Mouse (Mus musculus): ENCODE data around the gene AY074887. TPM values are rescaled to one million over a fixed set of nuclear protein-coding genes. Genes with fewer than 3 reads are reported as not detected.
A peak's percentile ranks its signal among the peaks of the same experiment; 100 is the strongest.
"Not testable (repeated sequence)": the region's sequence is repeated elsewhere in the genome, so short reads cannot be mapped to it uniquely, and the experiment has no call there.

AY074887 gene
- 0.97 and 1.3 TPM in 2 replicates for polyA plus RNA-seq (2016; fragmentation: Nextera tagmentation; extraction: Ambion mirVana)

- DNase-seq (ENCODE audit: low spot score), result peak; percentile 96
- Histone ChIP-seq H3K27me3 (ENCODE audit: low read depth, poor library complexity, severe bottlenecking) (no peaks in the 10 kb centered on the region), H3K4me3 (peak within 1 kb of the TSS; percentile 95), H3K4me1 (peaks cover 22% of the 10 kb centered on the region), H3K36me3 (peaks cover 39% of the 10 kb centered on the region), H3K27ac (replicated peaks) (peak within 1 kb of the TSS; percentile 93), H3K9me3 (replicated peaks) (no peaks in the 10 kb centered on the region)
- under 1% methylated on average over 65 of the region's 65 CpGs for WGBS
Observed at GRCm38 (mm10) chr9:54950575-54951321, at the start of gene AY074887, which contains the start of gene Psma4. Gene AY074887 (minus strand): TSS chr9:54950998. Gene Psma4 (plus strand): TSS chr9:54950790.

- 83% methylated on average over 3 of the region's 3 CpGs for WGBS
- Histone ChIP-seq H3K36me3 (no peaks in the 10 kb centered on the region), H3K4me1 (peaks cover 4% of the 10 kb centered on the region; the same call in 1 of the 2 replicates), H3K27ac (replicated peaks) (no peak overlapping the region), H3K9me3 (replicated peaks) (no peaks in the 10 kb centered on the region), H3K4me3 (no peak overlapping the region), H3K27me3 (ENCODE audit: low read depth, poor library complexity, severe bottlenecking) (no peaks in the 10 kb centered on the region)
- no peak for DNase-seq (ENCODE audit: low spot score)
Observed at GRCm38 (mm10) chr9:54995645-54996044, 44.8 kb upstream of the AY074887 start.

GRCm38 (mm10) chr9:54994381-54994780 is 43.6 kb upstream of the AY074887 start:
- no peak for DNase-seq (ENCODE audit: low spot score)
- H3K36me3 ChIP-seq, result no peaks in the 10 kb centered on the region
- H3K4me3 ChIP-seq, result no peak overlapping the region
- H3K9me3 ChIP-seq (replicated peaks), result no peaks in the 10 kb centered on the region
- 44% methylated on average over 3 of the region's 3 CpGs for WGBS
- H3K27ac ChIP-seq (replicated peaks), result no peak overlapping the region
- H3K27me3 ChIP-seq (ENCODE audit: low read depth, poor library complexity, severe bottlenecking), result no peaks in the 10 kb centered on the region
- no peaks in the 10 kb centered on the region for H3K4me1 ChIP-seq

- Histone ChIP-seq H3K4me1 (no peaks in the 10 kb centered on the region), H3K36me3 (no peaks in the 10 kb centered on the region), H3K27ac (replicated peaks) (no peak overlapping the region), H3K4me3 (no peak overlapping the region), H3K9me3 (replicated peaks) (no peaks in the 10 kb centered on the region), H3K27me3 (ENCODE audit: low read depth, poor library complexity, severe bottlenecking) (no peaks in the 10 kb centered on the region)
- DNase-seq (ENCODE audit: low spot score), result no peak
- 89% methylated on average over 3 of the region's 3 CpGs for WGBS
Observed at GRCm38 (mm10) chr9:54990362-54990761, 39.6 kb upstream of the AY074887 start.

GRCm38 (mm10) chr9:54982401-54982800 is 31.6 kb upstream of the AY074887 start:
- WGBS, result 9% methylated on average over 7 of the region's 7 CpGs
- H3K36me3 ChIP-seq, result no peaks in the 10 kb centered on the region
- no peaks in the 10 kb centered on the region; the same call in 1 of the 2 replicates for H3K9me3 ChIP-seq (replicated peaks)
- peaks cover 23% of the 10 kb centered on the region for H3K4me1 ChIP-seq
- H3K27me3 ChIP-seq (ENCODE audit: low read depth, poor library complexity, severe bottlenecking), result peaks cover 66% of the 10 kb centered on the region
- no peak for DNase-seq (ENCODE audit: low spot score)
- H3K4me3 ChIP-seq, result peak overlapping the region; percentile 73
- H3K27ac ChIP-seq (replicated peaks), result no peak overlapping the region

- peak; percentile 73 for DNase-seq (ENCODE audit: low spot score)
- H3K9me3 ChIP-seq (replicated peaks), result no peaks in the 10 kb centered on the region; the same call in 1 of the 2 replicates
- H3K4me1 ChIP-seq, result peaks cover 23% of the 10 kb centered on the region
- peaks cover 66% of the 10 kb centered on the region for H3K27me3 ChIP-seq (ENCODE audit: low read depth, poor library complexity, severe bottlenecking)
- peak overlapping the region; percentile 75 for H3K27ac ChIP-seq (replicated peaks)
- under 1% methylated on average over 82 of the region's 85 CpGs for WGBS
- H3K4me3 ChIP-seq, result peak overlapping the region; percentile 73
- H3K36me3 ChIP-seq, result no peaks in the 10 kb centered on the region
Observed at GRCm38 (mm10) chr9:54981291-54982191, 30.7 kb upstream of the AY074887 start.

- Histone ChIP-seq H3K27ac (replicated peaks) (peak within 1 kb of the TSS; percentile 75), H3K4me3 (peak within 1 kb of the TSS; percentile 73), H3K36me3 (no peaks in the 10 kb centered on the region), H3K27me3 (ENCODE audit: low read depth, poor library complexity, severe bottlenecking) (peaks cover 66% of the 10 kb centered on the region), H3K9me3 (replicated peaks) (no peaks in the 10 kb centered on the region; the same call in 1 of the 2 replicates), H3K4me1 (peaks cover 23% of the 10 kb centered on the region)
- WGBS, result 66% methylated on average over 8 of the region's 8 CpGs
- DNase-seq (ENCODE audit: low spot score), result no peak
Observed at GRCm38 (mm10) chr9:54980674-54981073, 29.9 kb upstream of the AY074887 start, which contains the start of gene Chrna5. Gene Chrna5 (plus strand): TSS chr9:54980880.

GRCm38 (mm10) chr9:54969972-54970637 is 19.3 kb upstream of the AY074887 start:
- Histone ChIP-seq H3K27ac (replicated peaks) (no peak overlapping the region), H3K27me3 (ENCODE audit: low read depth, poor library complexity, severe bottlenecking) (no peaks in the 10 kb centered on the region), H3K36me3 (no peaks in the 10 kb centered on the region), H3K9me3 (replicated peaks) (no peaks in the 10 kb centered on the region), H3K4me3 (no peak overlapping the region), H3K4me1 (peaks cover 5% of the 10 kb centered on the region)
- DNase-seq (ENCODE audit: low spot score), result no peak
- WGBS, result 78% methylated on average over 8 of the region's 8 CpGs

- no peaks in the 10 kb centered on the region for H3K4me1 ChIP-seq
- H3K9me3 ChIP-seq (replicated peaks), result peaks cover 4% of the 10 kb centered on the region; the same call in 1 of the 2 replicates
- no peak overlapping the region for H3K27ac ChIP-seq (replicated peaks)
- H3K4me3 ChIP-seq, result no peak overlapping the region
- DNase-seq (ENCODE audit: low spot score), result no peak
- H3K36me3 ChIP-seq, result peaks cover 16% of the 10 kb centered on the region
- H3K27me3 ChIP-seq (ENCODE audit: low read depth, poor library complexity, severe bottlenecking), result no peaks in the 10 kb centered on the region
Observed at GRCm38 (mm10) chr9:54963669-54964068, 12.9 kb upstream of the AY074887 start.

GRCm38 (mm10) chr9:54961059-54961458 is 10.3 kb upstream of the AY074887 start:
- 91% methylated on average over 4 of the region's 4 CpGs for WGBS
- Histone ChIP-seq H3K27me3 (ENCODE audit: low read depth, poor library complexity, severe bottlenecking) (no peaks in the 10 kb centered on the region), H3K36me3 (peaks cover 41% of the 10 kb centered on the region), H3K27ac (replicated peaks) (no peak overlapping the region), H3K4me1 (no peaks in the 10 kb centered on the region), H3K9me3 (replicated peaks) (peaks cover 4% of the 10 kb centered on the region; the same call in 1 of the 2 replicates), H3K4me3 (no peak overlapping the region)
- no peak for DNase-seq (ENCODE audit: low spot score)

- 50% methylated on average over 8 of the region's 8 CpGs for WGBS
- peak overlapping the region; percentile 95 for H3K4me3 ChIP-seq
- H3K36me3 ChIP-seq, result peaks cover 33% of the 10 kb centered on the region
- peak overlapping the region; percentile 93 for H3K27ac ChIP-seq (replicated peaks)
- not testable (repeated sequence) for DNase-seq (ENCODE audit: low spot score); H3K27me3 ChIP-seq (ENCODE audit: low read depth, poor library complexity, severe bottlenecking); H3K9me3 ChIP-seq (replicated peaks)
- peaks cover 22% of the 10 kb centered on the region for H3K4me1 ChIP-seq
Observed at GRCm38 (mm10) chr9:54950162-54950561, 636 bp downstream of the AY074887 start.

GRCm38 (mm10) chr9:54949465-54949864 is 1.3 kb downstream of the AY074887 start:
- peaks cover 26% of the 10 kb centered on the region for H3K36me3 ChIP-seq
- peaks cover 22% of the 10 kb centered on the region for H3K4me1 ChIP-seq
- H3K27me3 ChIP-seq (ENCODE audit: low read depth, poor library complexity, severe bottlenecking), result no peaks in the 10 kb centered on the region
- no peak for DNase-seq (ENCODE audit: low spot score)
- no peak overlapping the region for H3K4me3 ChIP-seq
- H3K27ac ChIP-seq (replicated peaks), result no peak overlapping the region
- no peaks in the 10 kb centered on the region for H3K9me3 ChIP-seq (replicated peaks)

Measured in midbrain, embryonic 10.5 days (tissue).